Mouse (Mus musculus): ENCODE measurements at regions not wholly inside any gene's neighbourhood (a gene's known extent, or its start where the extent isn't known, plus 50 kb on each side); places are given as distances from the start of the nearest gene placed in this dataset.

DNA sequence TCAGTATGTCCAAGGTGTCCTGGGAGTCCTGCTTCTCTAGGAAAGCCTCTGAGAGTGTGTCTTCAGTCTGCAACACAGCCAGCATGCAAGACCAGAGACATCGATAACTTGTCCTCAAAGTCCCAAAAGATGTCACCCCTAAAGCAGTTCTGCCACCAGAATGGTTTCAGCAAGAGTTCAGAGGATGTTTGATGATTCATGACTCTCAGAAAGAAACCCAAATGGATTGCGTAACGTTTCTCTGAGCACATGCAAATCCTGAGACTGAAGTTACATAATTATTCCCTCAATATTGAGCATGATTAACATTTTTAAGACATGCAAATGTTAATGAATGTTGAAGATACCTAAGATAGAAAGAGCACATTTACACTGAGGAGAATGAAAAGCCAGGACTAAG is 167.2 kb downstream of the Lrig3 start:
- no peak overlapping the region for H3K4me3 ChIP-seq (replicated peaks)
- H3K27me3 ChIP-seq = no peaks in the 10 kb centered on the region
- 80% methylated on average over 3 of the region's 3 CpGs for WGBS
- H3K4me1 ChIP-seq (replicated peaks) = peaks cover 6% of the 10 kb centered on the region; the same call in 1 of the 2 replicates
- no peak for ATAC-seq
- H3K36me3 ChIP-seq = no peaks in the 10 kb centered on the region
- no peaks in the 10 kb centered on the region for H3K9me3 ChIP-seq
- H3K9ac ChIP-seq (replicated peaks) = no peak overlapping the region
- H3K27ac ChIP-seq = no peak overlapping the region
- no peak overlapping the region for H3K4me2 ChIP-seq (replicated peaks)

- H3K9ac ChIP-seq (replicated peaks) = no peak overlapping the region
These were observed 168.0 kb downstream of the Lrig3 start for GRCm38 (mm10) chr10:126133957-126134356.

GRCm38 (mm10) chr10:126138585-126138984 is 172.6 kb downstream of the Lrig3 start:
- Histone ChIP-seq H3K27ac (no peak overlapping the region), H3K9ac (replicated peaks) (no peak overlapping the region), H3K9me3 (no peaks in the 10 kb centered on the region), H3K36me3 (no peaks in the 10 kb centered on the region), H3K4me1 (replicated peaks) (peaks cover 6% of the 10 kb centered on the region; the same call in 1 of the 2 replicates), H3K4me3 (replicated peaks) (no peak overlapping the region), H3K4me2 (replicated peaks) (no peak overlapping the region), H3K27me3 (no peaks in the 10 kb centered on the region)
- no peak for ATAC-seq
- 95% methylated on average over 12 of the region's 12 CpGs for WGBS

More at GRCm38 (mm10) chr10:126133957-126134356, 168.0 kb downstream of the Lrig3 start:
- Histone ChIP-seq H3K9me3 (no peaks in the 10 kb centered on the region), H3K4me2 (replicated peaks) (no peak overlapping the region), H3K27ac (no peak overlapping the region), H3K27me3 (no peaks in the 10 kb centered on the region), H3K36me3 (no peaks in the 10 kb centered on the region), H3K4me3 (replicated peaks) (no peak overlapping the region), H3K4me1 (replicated peaks) (peaks cover 6% of the 10 kb centered on the region; the same call in 1 of the 2 replicates)
- peak; percentile 72 for ATAC-seq

- no peak for ATAC-seq
- H3K4me1 ChIP-seq (replicated peaks) = no peaks in the 10 kb centered on the region
- no peaks in the 10 kb centered on the region for H3K9me3 ChIP-seq
- H3K4me3 ChIP-seq (replicated peaks) = no peak overlapping the region
- WGBS = 91% methylated on average over 7 of the region's 7 CpGs
- H3K27me3 ChIP-seq = no peaks in the 10 kb centered on the region
- no peaks in the 10 kb centered on the region for H3K36me3 ChIP-seq
- no peak overlapping the region for H3K9ac ChIP-seq (replicated peaks)
- no peak overlapping the region for H3K4me2 ChIP-seq (replicated peaks)
- no peak overlapping the region for H3K27ac ChIP-seq
These were observed 175.6 kb downstream of the Lrig3 start for GRCm38 (mm10) chr10:126141586-126141985.

- Histone ChIP-seq H3K9ac (replicated peaks) (no peak overlapping the region), H3K4me1 (replicated peaks) (no peaks in the 10 kb centered on the region), H3K4me3 (replicated peaks) (no peak overlapping the region), H3K27me3 (no peaks in the 10 kb centered on the region), H3K4me2 (replicated peaks) (no peak overlapping the region), H3K36me3 (no peaks in the 10 kb centered on the region), H3K9me3 (no peaks in the 10 kb centered on the region), H3K27ac (no peak overlapping the region)
- ATAC-seq = no peak
- 90% methylated on average over 10 of the region's 10 CpGs for WGBS
These were observed 177.9 kb downstream of the Lrig3 start for GRCm38 (mm10) chr10:126143833-126144232.

DNA sequence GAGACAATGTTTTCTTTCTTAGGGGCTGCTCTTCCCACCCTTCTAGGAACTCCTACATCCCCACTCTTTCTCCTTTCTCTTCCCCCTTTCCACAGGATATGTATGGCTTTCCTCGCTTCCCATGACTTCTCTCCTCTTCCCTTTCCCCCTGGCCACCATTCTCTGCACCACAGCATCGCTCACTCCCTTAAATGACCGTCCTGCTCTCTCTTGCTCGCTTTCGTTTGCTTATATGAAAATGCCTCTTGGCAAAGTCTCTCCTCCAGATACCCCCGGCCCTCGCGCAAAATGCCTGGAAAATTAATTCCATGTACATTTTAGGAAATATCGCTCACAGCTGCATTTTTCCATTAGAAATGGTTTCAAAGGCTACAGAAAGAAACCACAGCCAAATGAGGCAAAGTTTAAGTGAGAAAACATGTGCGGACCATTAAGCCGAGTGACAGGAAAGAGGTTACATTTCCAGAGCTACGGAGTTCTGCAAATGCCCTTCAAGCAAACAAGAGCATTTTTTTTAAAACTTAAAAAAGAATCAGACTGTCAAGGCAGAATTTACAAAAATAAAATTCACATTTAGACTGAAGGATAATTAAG is 178.7 kb downstream of the Lrig3 start:
- Histone ChIP-seq H3K9me3 (no peaks in the 10 kb centered on the region), H3K36me3 (no peaks in the 10 kb centered on the region), H3K4me2 (replicated peaks) (no peak overlapping the region), H3K27me3 (no peaks in the 10 kb centered on the region), H3K27ac (no peak overlapping the region), H3K9ac (replicated peaks) (no peak overlapping the region), H3K4me1 (replicated peaks) (no peaks in the 10 kb centered on the region), H3K4me3 (replicated peaks) (no peak overlapping the region)
- WGBS = 89% methylated on average over 12 of the region's 12 CpGs
- no peak for ATAC-seq

GRCm38 (mm10) chr10:126157300-126157699 is 191.3 kb downstream of the Lrig3 start:
- WGBS = 86% methylated on average over 4 of the region's 4 CpGs
- no peaks in the 10 kb centered on the region for H3K27me3 ChIP-seq
- no peaks in the 10 kb centered on the region for H3K4me1 ChIP-seq (replicated peaks)
- no peaks in the 10 kb centered on the region for H3K36me3 ChIP-seq
- no peak overlapping the region for H3K4me3 ChIP-seq (replicated peaks)
- ATAC-seq = no peak
- no peak overlapping the region for H3K27ac ChIP-seq
- no peaks in the 10 kb centered on the region for H3K9me3 ChIP-seq
- no peak overlapping the region for H3K9ac ChIP-seq (replicated peaks)
- H3K4me2 ChIP-seq (replicated peaks) = no peak overlapping the region

DNA sequence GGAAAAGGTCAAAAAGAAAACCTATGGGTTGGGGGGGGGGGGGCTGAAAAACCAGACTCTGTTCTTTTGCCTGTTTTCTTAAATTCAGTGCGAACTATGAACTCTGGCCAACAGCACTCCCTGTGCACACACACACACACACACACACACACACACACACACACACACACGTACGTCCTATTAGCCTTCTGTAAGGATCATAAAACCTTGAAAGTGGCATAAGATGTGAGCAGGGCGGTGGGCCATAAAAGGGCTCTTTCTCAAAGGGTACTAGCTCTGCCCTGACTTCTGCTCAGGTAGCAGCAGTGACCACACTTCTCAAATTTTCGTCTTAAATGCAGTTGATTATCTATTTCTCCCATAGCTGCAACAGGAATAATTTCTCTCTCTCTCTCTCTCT is 199.2 kb downstream of the Lrig3 start:
- no peaks in the 10 kb centered on the region for H3K4me1 ChIP-seq (replicated peaks)
- no peaks in the 10 kb centered on the region for H3K9me3 ChIP-seq
- H3K27ac ChIP-seq = no peak overlapping the region
- H3K36me3 ChIP-seq = no peaks in the 10 kb centered on the region
- H3K4me2 ChIP-seq (replicated peaks) = no peak overlapping the region
- no peak overlapping the region for H3K9ac ChIP-seq (replicated peaks)
- no peak overlapping the region for H3K4me3 ChIP-seq (replicated peaks)
- no peak for ATAC-seq
- 96% methylated on average over 5 of the region's 5 CpGs for WGBS
- H3K27me3 ChIP-seq = no peaks in the 10 kb centered on the region

DNA sequence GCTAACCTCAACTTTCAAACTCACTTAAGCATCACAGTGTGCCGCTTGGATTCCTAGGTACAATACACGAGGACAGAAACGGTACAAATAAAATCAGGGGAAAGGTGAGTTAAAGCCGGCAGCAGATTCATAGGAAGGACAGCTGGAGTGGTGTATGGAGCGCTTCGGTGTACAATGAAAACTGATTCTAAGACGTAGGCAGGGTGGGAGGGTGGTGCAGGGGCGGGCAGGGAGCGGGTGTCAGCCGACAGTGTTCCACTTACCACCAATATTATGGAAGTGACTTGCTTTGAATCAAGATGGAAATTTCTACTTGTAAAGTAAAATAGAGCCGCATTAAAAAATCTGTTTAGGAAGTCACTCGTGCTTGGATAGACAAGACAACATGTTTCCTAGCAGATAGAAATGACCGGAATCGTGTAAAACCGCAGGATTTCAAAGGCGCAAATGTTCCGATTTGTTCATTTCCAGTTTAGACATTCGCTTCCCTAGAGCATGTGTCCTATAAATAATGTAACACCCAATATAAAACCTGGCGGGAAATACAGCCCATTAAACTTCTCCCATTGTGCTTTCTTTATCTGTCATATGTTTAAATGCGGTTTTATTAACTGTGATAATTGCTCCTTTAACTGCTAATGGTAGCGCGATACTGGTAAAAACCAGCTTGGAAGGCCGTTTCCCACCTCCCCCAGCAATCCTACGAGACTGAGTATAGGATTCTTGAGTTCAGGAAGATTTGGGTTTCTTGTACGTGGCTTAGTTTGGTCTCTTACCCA is 203.3 kb downstream of the Lrig3 start:
- 90% methylated on average over 25 of the region's 25 CpGs for WGBS

GRCm38 (mm10) chr10:126169874-126170163 is 203.9 kb downstream of the Lrig3 start:
- no peak for ATAC-seq
- 63% methylated on average over 5 of the region's 5 CpGs for WGBS
- H3K4me2 ChIP-seq (replicated peaks) = no peak overlapping the region
- H3K27me3 ChIP-seq = no peaks in the 10 kb centered on the region
- H3K4me1 ChIP-seq (replicated peaks) = no peaks in the 10 kb centered on the region
- H3K27ac ChIP-seq = no peak overlapping the region
- no peaks in the 10 kb centered on the region for H3K9me3 ChIP-seq
- H3K4me3 ChIP-seq (replicated peaks) = no peak overlapping the region
- H3K9ac ChIP-seq (replicated peaks) = no peak overlapping the region
- no peaks in the 10 kb centered on the region for H3K36me3 ChIP-seq

More for the DNA sequence above, 203.3 kb downstream of the Lrig3 start:
- Histone ChIP-seq H3K27me3 (no peaks in the 10 kb centered on the region), H3K4me2 (replicated peaks) (no peak overlapping the region), H3K9me3 (no peaks in the 10 kb centered on the region), H3K27ac (no peak overlapping the region), H3K36me3 (no peaks in the 10 kb centered on the region), H3K4me1 (replicated peaks) (no peaks in the 10 kb centered on the region), H3K9ac (replicated peaks) (no peak overlapping the region), H3K4me3 (replicated peaks) (no peak overlapping the region)
- ATAC-seq = no peak

GRCm38 (mm10) chr10:126176759-126177473 is 210.9 kb downstream of the Lrig3 start:
- no peaks in the 10 kb centered on the region for H3K36me3 ChIP-seq
- no peak overlapping the region for H3K9ac ChIP-seq (replicated peaks)
- H3K27me3 ChIP-seq = no peaks in the 10 kb centered on the region
- no peak overlapping the region for H3K27ac ChIP-seq
- H3K4me2 ChIP-seq (replicated peaks) = no peak overlapping the region
- 87% methylated on average over 4 of the region's 4 CpGs for WGBS
- no peak for ATAC-seq
- H3K9me3 ChIP-seq = no peaks in the 10 kb centered on the region
- no peaks in the 10 kb centered on the region for H3K4me1 ChIP-seq (replicated peaks)
- H3K4me3 ChIP-seq (replicated peaks) = no peak overlapping the region

DNA sequence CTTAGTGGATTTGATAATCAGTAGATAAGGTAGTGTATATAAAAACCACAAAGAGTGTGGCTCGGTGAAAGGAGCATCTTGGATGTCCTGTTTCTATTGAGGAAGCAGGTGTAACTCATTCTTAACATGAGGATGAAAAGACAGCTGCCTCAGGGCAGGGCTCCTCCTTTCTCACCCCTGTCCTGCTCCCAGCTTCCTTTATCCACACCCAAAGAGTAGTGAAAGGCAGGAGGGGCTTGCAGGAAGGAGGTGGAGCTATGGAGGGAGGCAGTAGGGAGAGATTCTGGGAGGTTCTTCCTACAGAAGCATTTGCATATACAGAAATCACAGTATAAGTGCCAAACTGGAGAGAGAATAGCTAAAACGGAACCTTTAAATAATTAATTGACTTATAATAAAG is 216.4 kb downstream of the Lrig3 start:
- no peaks in the 10 kb centered on the region for H3K4me1 ChIP-seq (replicated peaks)
- no peak overlapping the region for H3K4me3 ChIP-seq (replicated peaks)
- H3K9ac ChIP-seq (replicated peaks) = no peak overlapping the region
- no peak overlapping the region for H3K27ac ChIP-seq
- WGBS = 88% methylated on average over 2 of the region's 2 CpGs
- H3K27me3 ChIP-seq = no peaks in the 10 kb centered on the region
- H3K9me3 ChIP-seq = peaks cover 6% of the 10 kb centered on the region; the same call in 1 of the 2 replicates
- no peaks in the 10 kb centered on the region for H3K36me3 ChIP-seq
- no peak overlapping the region for H3K4me2 ChIP-seq (replicated peaks)
- no peak for ATAC-seq

Data from midbrain, embryonic 13.5 days (tissue).